Mouse (Mus musculus): Measurements from ENCODE around the gene Cdca5. TPM values are rescaled to one million over a fixed set of nuclear protein-coding genes. Genes with fewer than 3 reads are reported as not detected.

The Cdca5 gene
- total and polyA plus RNA-seq, 2 experiments from 2014 or later: 3.0 to 4.7 TPM

DNA sequence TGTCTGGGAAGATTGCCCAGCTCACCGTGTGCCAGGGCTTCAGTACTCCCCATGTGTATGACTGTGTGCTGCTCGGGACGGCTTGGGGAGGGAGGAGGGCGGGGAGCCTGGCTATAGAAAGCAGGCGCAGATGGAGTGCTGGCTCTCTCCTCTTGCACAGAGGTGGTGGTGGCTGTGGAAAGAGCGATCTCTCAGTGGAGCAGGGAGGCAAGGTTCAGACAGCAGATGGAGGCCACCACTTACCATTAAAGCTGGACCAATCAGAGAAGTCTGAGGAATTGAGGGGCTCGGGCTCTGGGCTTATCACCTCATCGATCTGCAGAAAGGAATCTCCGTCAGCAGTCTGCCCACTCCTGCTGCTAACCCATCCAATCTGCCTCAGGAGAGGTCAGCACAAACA is 2.6 kb upstream of the Cdca5 start, which contains the start of gene Gm28374:
Gm28374 (minus strand) TSS at position 101 of the 400 bp plus-strand sequence.
- H3K4me1 ChIP-seq (ENCODE audit: insufficient read depth): peaks cover 8% of the 10 kb centered on the region; the same call in 1 of the 2 replicates
- peaks cover 37% of the 10 kb centered on the region for H3K36me3 ChIP-seq (ENCODE audit: insufficient read depth)
- H3K9ac ChIP-seq: no peak within 1 kb of the TSS
- ATAC-seq: no peak
- no peaks in the 10 kb centered on the region for H3K9me3 ChIP-seq (ENCODE audit: low read length)
- H3K4me3 ChIP-seq (ENCODE audit: low read depth, low read length): no peak within 1 kb of the TSS
- no peak within 1 kb of the TSS for H3K4me2 ChIP-seq (ENCODE audit: low read depth)
- H3K27ac ChIP-seq (ENCODE audit: low read depth, low read length): no peak within 1 kb of the TSS
- no peaks in the 10 kb centered on the region for H3K27me3 ChIP-seq (ENCODE audit: insufficient read depth, low read length)
- TF ChIP-seq CTCF (IDR thresholded peaks at IDR 0.05; ENCODE audit: low read depth): no peak
- WGBS: 83% methylated on average over 9 of the region's 9 CpGs
- no peak for DNase-seq

- peak; percentile 52 for ATAC-seq
- peak overlapping the region; percentile 81 for H3K4me3 ChIP-seq (ENCODE audit: low read depth, low read length)
- no peak overlapping the region for H3K27ac ChIP-seq (ENCODE audit: low read depth, low read length)
- peaks cover 28% of the 10 kb centered on the region for H3K36me3 ChIP-seq (ENCODE audit: insufficient read depth)
- peak overlapping the region; percentile 90 for H3K4me2 ChIP-seq (ENCODE audit: low read depth)
- H3K4me1 ChIP-seq (ENCODE audit: insufficient read depth): peaks cover 8% of the 10 kb centered on the region; the same call in 1 of the 2 replicates
- no peak overlapping the region for H3K9ac ChIP-seq
- H3K9me3 ChIP-seq (ENCODE audit: low read length): no peaks in the 10 kb centered on the region
- WGBS: 1% methylated on average over 17 of the region's 17 CpGs
- H3K27me3 ChIP-seq (ENCODE audit: insufficient read depth, low read length): no peaks in the 10 kb centered on the region
- TF ChIP-seq CTCF (IDR thresholded peaks at IDR 0.05; ENCODE audit: low read depth): no peak
- DNase-seq: peak; percentile 48
Measured at GRCm38 (mm10) chr19:6085417-6085879, 665 bp downstream of the Cdca5 start.

GRCm38 (mm10) chr19:6088841-6089240 is 4.1 kb downstream of the Cdca5 start:
- Histone ChIP-seq H3K27ac (ENCODE audit: low read depth, low read length) (no peak overlapping the region), H3K4me1 (ENCODE audit: insufficient read depth) (peaks cover 5% of the 10 kb centered on the region; the same call in 1 of the 2 replicates), H3K9ac (no peak overlapping the region), H3K27me3 (ENCODE audit: insufficient read depth, low read length) (no peaks in the 10 kb centered on the region), H3K36me3 (ENCODE audit: insufficient read depth) (no peaks in the 10 kb centered on the region; the same call in 1 of the 2 replicates), H3K9me3 (ENCODE audit: low read length) (no peaks in the 10 kb centered on the region), H3K4me2 (ENCODE audit: low read depth) (no peak overlapping the region), H3K4me3 (ENCODE audit: low read depth, low read length) (no peak overlapping the region)
- 93% methylated on average over 13 of the region's 13 CpGs for WGBS
- DNase-seq: no peak
- TF ChIP-seq CTCF (IDR thresholded peaks at IDR 0.05; ENCODE audit: low read depth): no peak
- ATAC-seq: no peak

DNA sequence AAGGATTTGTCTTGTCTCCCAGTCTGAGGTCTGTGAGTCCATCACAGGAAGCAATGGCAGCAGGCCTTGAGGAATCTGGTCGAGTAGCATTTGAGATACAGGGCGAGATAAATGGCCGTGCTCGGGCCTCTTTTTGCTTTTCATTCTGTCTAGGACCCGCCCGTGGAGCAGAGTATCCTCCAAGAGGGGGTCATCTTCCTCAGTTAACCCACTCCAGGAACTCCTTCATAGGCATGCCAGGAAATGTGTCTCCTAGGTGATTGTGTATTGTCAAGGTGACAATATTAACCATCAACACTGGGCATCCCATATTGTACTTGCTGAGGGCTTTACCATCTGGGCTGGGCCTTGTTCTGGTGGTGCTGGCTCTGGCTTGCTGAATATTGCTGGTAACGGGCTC is 9.3 kb downstream of the Cdca5 start, which contains the start of gene AC131692.1:
AC131692.1 (plus strand) TSS at position 301 of the 400 bp plus-strand sequence.
- Histone ChIP-seq H3K4me3 (ENCODE audit: low read depth, low read length) (no peak within 1 kb of the TSS), H3K4me2 (ENCODE audit: low read depth) (no peak within 1 kb of the TSS), H3K4me1 (ENCODE audit: insufficient read depth) (no peaks in the 10 kb centered on the region), H3K27ac (ENCODE audit: low read depth, low read length) (no peak within 1 kb of the TSS), H3K9me3 (ENCODE audit: low read length) (no peaks in the 10 kb centered on the region), H3K27me3 (ENCODE audit: insufficient read depth, low read length) (no peaks in the 10 kb centered on the region), H3K9ac (no peak within 1 kb of the TSS), H3K36me3 (ENCODE audit: insufficient read depth) (no peaks in the 10 kb centered on the region; the same call in 1 of the 2 replicates)
- TF ChIP-seq CTCF (IDR thresholded peaks at IDR 0.05; ENCODE audit: low read depth): no peak
- no peak for ATAC-seq
- WGBS: 92% methylated on average over 7 of the region's 7 CpGs
- no peak for DNase-seq

DNA sequence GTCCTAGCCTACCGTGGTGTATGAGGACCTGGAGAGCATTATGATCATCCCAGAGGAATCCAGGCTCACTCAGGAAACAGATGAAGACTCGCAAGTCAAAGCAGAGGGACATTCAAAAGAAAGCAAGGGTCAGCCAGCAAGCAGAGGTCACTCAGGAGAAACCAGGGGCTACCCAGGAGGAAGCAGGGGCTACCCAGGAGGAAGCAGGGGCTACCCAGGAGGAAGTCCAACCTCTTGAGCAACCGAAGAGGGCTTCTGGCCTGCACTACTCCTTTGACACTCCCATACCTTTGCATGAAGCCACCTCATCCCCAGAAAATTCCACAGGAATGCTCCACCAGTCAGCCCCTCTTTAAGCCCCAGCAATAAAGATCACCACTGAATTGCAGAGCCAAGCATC is 13.1 kb downstream of the Cdca5 start:
- no peak for ATAC-seq
- Histone ChIP-seq H3K9me3 (ENCODE audit: low read length) (no peaks in the 10 kb centered on the region), H3K27ac (ENCODE audit: low read depth, low read length) (no peak overlapping the region), H3K4me1 (ENCODE audit: insufficient read depth) (no peaks in the 10 kb centered on the region), H3K36me3 (ENCODE audit: insufficient read depth) (no peaks in the 10 kb centered on the region), H3K4me2 (ENCODE audit: low read depth) (no peak overlapping the region), H3K4me3 (ENCODE audit: low read depth, low read length) (no peak overlapping the region), H3K27me3 (ENCODE audit: insufficient read depth, low read length) (no peaks in the 10 kb centered on the region), H3K9ac (no peak overlapping the region)
- 90% methylated on average over 3 of the region's 3 CpGs for WGBS
- no peak for DNase-seq
- no peak for TF ChIP-seq CTCF (IDR thresholded peaks at IDR 0.05; ENCODE audit: low read depth)

DNA sequence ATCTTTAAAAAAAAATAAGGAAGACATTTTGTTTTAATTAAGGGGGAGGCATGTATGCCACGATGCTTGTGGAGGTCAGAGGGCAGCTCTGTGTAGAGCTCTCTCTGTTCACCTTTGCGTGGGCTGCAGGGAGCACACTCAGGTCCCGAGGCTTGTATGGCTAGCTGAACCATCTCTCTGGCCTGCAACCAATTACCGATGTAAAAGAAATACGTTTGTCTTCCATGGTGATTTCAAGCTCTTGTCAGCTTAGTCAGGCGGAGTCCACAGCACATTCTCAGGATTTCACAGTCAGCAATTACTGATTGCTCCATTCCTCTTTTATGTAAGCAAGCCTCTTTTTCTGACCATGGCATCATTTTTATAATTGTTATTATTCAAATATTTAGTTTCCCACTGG is 16.4 kb downstream of the Cdca5 start:
- WGBS: 71% methylated on average over 6 of the region's 6 CpGs
- Histone ChIP-seq H3K27me3 (ENCODE audit: insufficient read depth, low read length) (no peaks in the 10 kb centered on the region), H3K4me3 (ENCODE audit: low read depth, low read length) (no peak overlapping the region), H3K9me3 (ENCODE audit: low read length) (no peaks in the 10 kb centered on the region), H3K9ac (no peak overlapping the region), H3K36me3 (ENCODE audit: insufficient read depth) (no peaks in the 10 kb centered on the region), H3K4me2 (ENCODE audit: low read depth) (no peak overlapping the region), H3K4me1 (ENCODE audit: insufficient read depth) (no peaks in the 10 kb centered on the region), H3K27ac (ENCODE audit: low read depth, low read length) (no peak overlapping the region)
- no peak for DNase-seq
- no peak for ATAC-seq
- no peak for TF ChIP-seq CTCF (IDR thresholded peaks at IDR 0.05; ENCODE audit: low read depth)

GRCm38 (mm10) chr19:6102169-6102853 is 17.5 kb downstream of the Cdca5 start:
- no peak for ATAC-seq
- Histone ChIP-seq H3K36me3 (ENCODE audit: insufficient read depth) (no peaks in the 10 kb centered on the region), H3K4me3 (ENCODE audit: low read depth, low read length) (no peak overlapping the region), H3K27me3 (ENCODE audit: insufficient read depth, low read length) (no peaks in the 10 kb centered on the region), H3K4me1 (ENCODE audit: insufficient read depth) (no peaks in the 10 kb centered on the region), H3K9me3 (ENCODE audit: low read length) (no peaks in the 10 kb centered on the region), H3K9ac (no peak overlapping the region), H3K27ac (ENCODE audit: low read depth, low read length) (no peak overlapping the region), H3K4me2 (ENCODE audit: low read depth) (no peak overlapping the region)
- no peak for TF ChIP-seq CTCF (IDR thresholded peaks at IDR 0.05; ENCODE audit: low read depth)
- 77% methylated on average over 6 of the region's 6 CpGs for WGBS
- no peak for DNase-seq

Data from forebrain, postnatal 0 days (tissue).